Mouse (Mus musculus) neural tube, embryonic 12.5 days (tissue): ENCODE data around the gene Ogdhl. TPM values are rescaled to one million over a fixed set of nuclear protein-coding genes. Genes with fewer than 3 reads are reported as not detected.

Experiments
- ATAC-seq: fragments of 200-750 bp; cut with Nextera tagmentation; 2 replicates; pipeline ENCODE4 v1.8.0; 2017; ENCODE audit warnings: low read depth, mild to moderate bottlenecking, moderate TSS enrichment, moderate library complexity; ENCODE audit not compliant: low FRiP score
- H3K27ac ChIP-seq: fragments of 300-500 bp; sonication (generic); 2 replicates; pipeline ENCODE4 v1.5.1; 2016
- H3K27me3 ChIP-seq: fragments of 300-500 bp; sonication (generic); replicated peaks from 2 replicates; pipeline ENCODE4 v1.6.1; 2016; ENCODE audit warnings: mild to moderate bottlenecking
- H3K36me3 ChIP-seq: fragments of 300-500 bp; sonication (generic); 2 replicates; pipeline ENCODE4 v1.6.1; 2016; ENCODE audit warnings: mild to moderate bottlenecking
- H3K4me1 ChIP-seq: fragments of 300-500 bp; sonication (generic); 2 replicates; pipeline ENCODE4 v1.6.1; 2016
- H3K4me2 ChIP-seq: fragments of 300-500 bp; sonication (generic); replicated peaks from 2 replicates; pipeline ENCODE4 v1.6.1; 2016; ENCODE audit warnings: mild to moderate bottlenecking
- H3K4me3 ChIP-seq: fragments of 300-500 bp; sonication (generic); 2 replicates; pipeline ENCODE4 v1.5.1; 2016
- H3K9ac ChIP-seq: fragments of 300-500 bp; sonication (generic); 2 replicates; pipeline ENCODE4 v1.6.1; 2016; ENCODE audit warnings: mild to moderate bottlenecking
- H3K9me3 ChIP-seq: fragments of 300-500 bp; sonication (generic); 2 replicates; pipeline ENCODE4 v1.6.1; 2016; ENCODE audit warnings: mild to moderate bottlenecking
- WGBS: fragments of 180-500 bp; shearing (Covaris S2); methylation state at CpG from one replicate; pipeline ENCODE4 v1.1.7; 2016; 5-methylcytosine and 5-hydroxymethylcytosine counted together
- polyA plus RNA-seq: library from polyadenylated mRNA; unstranded; fragments of >200 nt; fragmentation: Nextera tagmentation; extraction: Ambion mirVana; gene quantifications from 2 replicates; pipeline ENCODE4 v1.2.1, GENCODE M21; 2016

The Ogdhl gene
- polyA plus RNA-seq, 1 experiment from 2014 or later, result 17.9 TPM

GRCm38 (mm10) chr14:32381619-32382018, 59.8 kb downstream of the Ogdhl start:
- Histone ChIP-seq H3K36me3 (no peaks in the 10 kb centered on the region), H3K4me1 (peaks cover 5% of the 10 kb centered on the region; the same call in 1 of the 2 replicates), H3K27me3 (peaks cover 12% of the 10 kb centered on the region), H3K9ac (no peak overlapping the region), H3K27ac (no peak overlapping the region), H3K4me2 (no peak overlapping the region), H3K9me3 (no peaks in the 10 kb centered on the region), H3K4me3 (no peak overlapping the region)
- 46% methylated on average over 15 of the region's 15 CpGs for WGBS
- no peak for ATAC-seq

- H3K27me3 ChIP-seq, result no peaks in the 10 kb centered on the region; the same call in 1 of the 2 replicates
- no peaks in the 10 kb centered on the region for H3K9me3 ChIP-seq
- H3K9ac ChIP-seq, result no peak within 1 kb of the TSS
- H3K4me1 ChIP-seq, result peaks cover 6% of the 10 kb centered on the region
- H3K4me3 ChIP-seq, result no peak within 1 kb of the TSS
- 2% methylated on average over 13 of the region's 13 CpGs for WGBS
- ATAC-seq, result peak; percentile 48; the same call in 1 of the 2 replicates
- no peaks in the 10 kb centered on the region for H3K36me3 ChIP-seq
- 0 out of 2 replicates have a peak within 1 kb of the TSS, but pooled peaks have one; percentile 32 for H3K4me2 ChIP-seq
- H3K27ac ChIP-seq, result no peak within 1 kb of the TSS
Measured at GRCm38 (mm10) chr14:32388196-32388595, 66.4 kb downstream of the Ogdhl start, which contains the start of gene 1700024G13Rik. TSS of gene 1700024G13Rik (minus strand) at chr14:32388391.

Other genes starting within 250 kb of the Ogdhl start
- 19.9 and 22.5 TPM in 2 replicates for gene Oxnad1, start 236.6 kb upstream of the Ogdhl start, polyA plus RNA-seq
- 72.7 and 78.0 TPM in 2 replicates for gene Dph3, start 236.3 kb upstream of the Ogdhl start, polyA plus RNA-seq
- gene Msmb, start 180.0 kb upstream of the Ogdhl start, polyA plus RNA-seq, result not detected in 2 replicates
- gene Ncoa4, start 162.2 kb upstream of the Ogdhl start, polyA plus RNA-seq, result 89.2 and 90.2 TPM in 2 replicates
- gene Timm23, start 120.1 kb upstream of the Ogdhl start, polyA plus RNA-seq, result 220 and 229 TPM in 2 replicates
- gene Parg, start 120.1 kb upstream of the Ogdhl start, polyA plus RNA-seq, result 57.1 and 61.0 TPM in 2 replicates
- gene 1700024G13Rik, start 66.4 kb downstream of the Ogdhl start, polyA plus RNA-seq, result not detected in 2 replicates
- 30.0 and 33.1 TPM in 2 replicates for gene Slc18a3, start 142.8 kb downstream of the Ogdhl start, polyA plus RNA-seq
- 4.4 and 5.6 TPM in 2 replicates for gene Chat, start 144.0 kb downstream of the Ogdhl start, polyA plus RNA-seq
- 30.5 and 31.9 TPM in 2 replicates for gene Ercc6, start 191.5 kb downstream of the Ogdhl start, polyA plus RNA-seq